Comparison of ENCODE assay signal across 19 mouse cellular contexts in genomic region chr8:49932124-49932523, GRCm38 (mm10).
DNase-seq lines count a peak whose midpoint lies in the region; ATAC-seq and TF ChIP-seq lines count a peak whose summit lies in the region.
"Had no signal": no experiment of that assay in that cellular context is flagged by ENCODE, and none has a peak within 500 bp of the region (broad histone marks: within the 10 kb centered on the region; RNA-seq: fewer than 3 reads in every experiment).

No protein-coding gene starts in this region.

- no peak overlapping the region for H3K27ac ChIP-seq in liver, embryonic 11.5 days (ENCODE audit: low read depth, low read length)
- no peak overlapping the region for H3K27ac ChIP-seq in liver, embryonic 13.5 days
- H3K27ac ChIP-seq in liver, embryonic 16.5 days (ENCODE audit: low read length) = no peak overlapping the region
- H3K27ac ChIP-seq in gastrocnemius, adult 2 months = no peak overlapping the region
- H3K27ac ChIP-seq: embryonic facial prominence, embryonic 10.5 days; embryonic facial prominence, embryonic 12.5 days; forebrain, embryonic 13.5 days; forebrain, embryonic 15.5 days had no signal

- no peaks in the 10 kb centered on the region for H3K9me3 ChIP-seq in liver, embryonic 11.5 days (ENCODE audit: control insufficient read depth, low read length)
- H3K9me3 ChIP-seq in liver, embryonic 13.5 days (replicated peaks) = no peaks in the 10 kb centered on the region
- no peaks in the 10 kb centered on the region for H3K9me3 ChIP-seq in liver, embryonic 16.5 days (replicated peaks; ENCODE audit: control insufficient read depth, low read length)
- H3K9me3 ChIP-seq: embryonic facial prominence, embryonic 10.5 days; embryonic facial prominence, embryonic 12.5 days; forebrain, embryonic 13.5 days; forebrain, embryonic 15.5 days had no signal

- intact Hi-C loops in gastrocnemius, adult 2 months (cut with DNase I) = no loop called here

- H3K4me2 ChIP-seq in liver, embryonic 11.5 days = no peak overlapping the region
- H3K4me2 ChIP-seq in liver, embryonic 13.5 days = no peak overlapping the region
- no peak overlapping the region for H3K4me2 ChIP-seq in liver, embryonic 16.5 days (ENCODE audit: low read depth, low read length)
- H3K4me2 ChIP-seq: embryonic facial prominence, embryonic 12.5 days; forebrain, embryonic 13.5 days; forebrain, embryonic 15.5 days had no signal

- peak; percentile 31; the same call in 1 of the 2 replicates for ATAC-seq in liver, embryonic 11.5 days (replicated peaks; ENCODE audit: low FRiP score)
- peak; percentile 50 for ATAC-seq in liver, embryonic 13.5 days (ENCODE audit: low read depth)
- ATAC-seq in liver, embryonic 16.5 days (ENCODE audit: low read depth) = peak; percentile 74
- ATAC-seq: forebrain, embryonic 13.5 days; forebrain, embryonic 15.5 days had no signal

- H3K27me3 ChIP-seq in liver, embryonic 11.5 days (replicated peaks; ENCODE audit: control insufficient read depth, insufficient read depth, low read length) = no peaks in the 10 kb centered on the region
- no peaks in the 10 kb centered on the region for H3K27me3 ChIP-seq in liver, embryonic 13.5 days
- no peaks in the 10 kb centered on the region for H3K27me3 ChIP-seq in liver, embryonic 16.5 days (ENCODE audit: control insufficient read depth, insufficient read depth, low read depth, low read length)
- H3K27me3 ChIP-seq: embryonic facial prominence, embryonic 12.5 days; forebrain, embryonic 13.5 days; forebrain, embryonic 15.5 days had no signal

- no peaks in the 10 kb centered on the region for H3K36me3 ChIP-seq in liver, embryonic 11.5 days (ENCODE audit: control insufficient read depth, insufficient read depth, low read length)
- no peaks in the 10 kb centered on the region for H3K36me3 ChIP-seq in liver, embryonic 13.5 days
- H3K36me3 ChIP-seq in liver, embryonic 16.5 days (ENCODE audit: control insufficient read depth, insufficient read depth) = no peaks in the 10 kb centered on the region
- H3K36me3 ChIP-seq: embryonic facial prominence, embryonic 10.5 days; embryonic facial prominence, embryonic 12.5 days; forebrain, embryonic 15.5 days had no signal

- TF ChIP-seq CTCF in gastrocnemius, adult 2 months (IDR thresholded peaks at IDR 0.05) = no peak

- no peak for DNase-seq in liver, embryonic 11.5 days (ENCODE audit: low spot score)
- no peak for DNase-seq in liver
- DNase-seq in liver, embryonic 13.5 days = no peak
- DNase-seq in heart, adult 9 months (ENCODE audit: low spot score in 2 of 2) = no peak
- no peak for DNase-seq in gastrocnemius, adult 2 months
- DNase-seq in kidney, postnatal 14 days = no peak
- DNase-seq: adrenal gland, adult 2 months; adrenal gland, postnatal 10 days; adrenal gland, postnatal 25 days; cerebellum, adult 11 months; cerebellum, adult 2 months; cerebellum, adult 9-10 months; cerebellum, postnatal 10 days; cerebellum, postnatal 25 days had no signal

- no peak overlapping the region for H3K4me3 ChIP-seq in liver, embryonic 11.5 days (ENCODE audit: low read depth, low read length)
- H3K4me3 ChIP-seq in liver, embryonic 13.5 days (replicated peaks) = no peak overlapping the region
- H3K4me3 ChIP-seq in liver, embryonic 16.5 days (ENCODE audit: low read depth, low read length) = no peak overlapping the region
- no peak overlapping the region for H3K4me3 ChIP-seq in gastrocnemius, adult 2 months
- H3K4me3 ChIP-seq: embryonic facial prominence, embryonic 10.5 days; embryonic facial prominence, embryonic 12.5 days; forebrain, embryonic 13.5 days; forebrain, embryonic 15.5 days had no signal

- H3K4me1 ChIP-seq in liver, embryonic 11.5 days (replicated peaks; ENCODE audit: control insufficient read depth, insufficient read depth, low read length) = no peaks in the 10 kb centered on the region
- H3K4me1 ChIP-seq in liver, embryonic 13.5 days (replicated peaks) = no peaks in the 10 kb centered on the region
- no peaks in the 10 kb centered on the region for H3K4me1 ChIP-seq in liver, embryonic 16.5 days (ENCODE audit: control insufficient read depth, low read depth, low read length)
- H3K4me1 ChIP-seq: embryonic facial prominence, embryonic 10.5 days; embryonic facial prominence, embryonic 12.5 days; forebrain, embryonic 13.5 days; forebrain, embryonic 15.5 days had no signal

- no peak overlapping the region for H3K9ac ChIP-seq in liver, embryonic 11.5 days (ENCODE audit: low read depth, low read length)
- H3K9ac ChIP-seq in liver, embryonic 13.5 days = no peak overlapping the region
- H3K9ac ChIP-seq in liver, embryonic 16.5 days (ENCODE audit: low read depth, low read length) = no peak overlapping the region
- H3K9ac ChIP-seq: embryonic facial prominence, embryonic 12.5 days; forebrain, embryonic 13.5 days; forebrain, embryonic 15.5 days had no signal

- 76% methylated on average over 6 of the region's 6 CpGs for WGBS in liver, embryonic 11.5 days
- WGBS in liver, embryonic 13.5 days (ENCODE audit: insufficient replicate concordance) = 60% methylated on average over 6 of the region's 6 CpGs
- 60% methylated on average over 6 of the region's 6 CpGs for WGBS in liver, embryonic 16.5 days (ENCODE audit: insufficient replicate concordance)
